Mouse (Mus musculus): ENCODE results near the gene Agmat. TPM values are rescaled to one million over a fixed set of nuclear protein-coding genes. Genes with fewer than 3 reads are reported as not detected.

The Agmat gene
- polyA plus RNA-seq, 1 experiment from 2014 or later: not detected

GRCm38 (mm10) chr4:141787462-141787861 lies 41.0 kb downstream of the Agmat start:
- WGBS: 93% methylated on average over 7 of the region's 7 CpGs
- no peak overlapping the region for H3K27ac ChIP-seq (replicated peaks)
- H3K4me1 ChIP-seq: peaks cover 7% of the 10 kb centered on the region
- no peaks in the 10 kb centered on the region for H3K9me3 ChIP-seq
- ATAC-seq (ENCODE audit: low FRiP score, low read depth): no peak
- no peaks in the 10 kb centered on the region for H3K27me3 ChIP-seq
- H3K36me3 ChIP-seq: peaks cover 31% of the 10 kb centered on the region
- H3K4me2 ChIP-seq (replicated peaks): no peak overlapping the region
- no peak overlapping the region for H3K4me3 ChIP-seq
- H3K9ac ChIP-seq (replicated peaks): no peak overlapping the region

- ATAC-seq (ENCODE audit: low FRiP score, low read depth): no peak
- Histone ChIP-seq H3K4me3 (peak overlapping the region; percentile 93), H3K27ac (replicated peaks) (no peak overlapping the region), H3K4me1 (peaks cover 11% of the 10 kb centered on the region), H3K4me2 (replicated peaks) (peak overlapping the region; percentile 85), H3K9ac (replicated peaks) (peak overlapping the region; percentile 97), H3K36me3 (peaks cover 11% of the 10 kb centered on the region; the same call in 1 of the 2 replicates), H3K9me3 (no peaks in the 10 kb centered on the region), H3K27me3 (no peaks in the 10 kb centered on the region)
- WGBS: 59% methylated on average over 3 of the region's 3 CpGs
These were observed 43.2 kb downstream of the Agmat start for GRCm38 (mm10) chr4:141789564-141790218.

DNA sequence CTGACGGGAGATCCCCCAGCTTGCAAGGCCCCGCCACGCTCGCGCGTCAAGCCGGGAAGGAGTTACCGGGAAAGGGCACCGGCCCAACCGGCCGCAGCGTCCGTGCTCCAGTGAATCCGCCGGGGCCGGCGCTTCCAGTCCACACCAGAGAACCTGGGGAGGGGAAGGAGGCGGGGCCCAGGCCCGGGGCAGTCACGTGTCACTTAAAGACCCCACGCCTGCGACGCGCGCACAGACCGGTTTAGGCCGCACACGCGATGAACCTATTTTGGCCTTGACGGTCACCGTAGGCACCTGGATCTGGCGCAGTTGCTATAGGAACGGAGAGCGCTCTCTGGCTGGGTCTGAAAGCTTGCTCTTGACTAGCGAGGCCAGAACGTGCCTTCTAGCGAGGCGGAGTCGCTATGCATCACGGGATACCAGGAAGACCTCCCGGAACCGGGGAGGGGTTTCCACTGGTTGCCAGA lies 44.1 kb downstream of the Agmat start, which contains the start of gene Dnajc16:
Gene Dnajc16, minus strand, starts transcription at position 408 of the 467 bp plus-strand sequence.
- WGBS: under 1% methylated on average over 37 of the region's 42 CpGs
- peaks cover 20% of the 10 kb centered on the region for H3K4me1 ChIP-seq
- ATAC-seq (ENCODE audit: low FRiP score, low read depth): peak; percentile 93
- H3K9ac ChIP-seq (replicated peaks): peak within 1 kb of the TSS; percentile 97
- no peaks in the 10 kb centered on the region for H3K27me3 ChIP-seq
- H3K4me3 ChIP-seq: peak within 1 kb of the TSS; percentile 93
- H3K36me3 ChIP-seq: peaks cover 6% of the 10 kb centered on the region; the same call in 1 of the 2 replicates
- peak within 1 kb of the TSS; percentile 85 for H3K4me2 ChIP-seq (replicated peaks)
- H3K27ac ChIP-seq (replicated peaks): peak within 1 kb of the TSS; percentile 78
- no peaks in the 10 kb centered on the region for H3K9me3 ChIP-seq

DNA sequence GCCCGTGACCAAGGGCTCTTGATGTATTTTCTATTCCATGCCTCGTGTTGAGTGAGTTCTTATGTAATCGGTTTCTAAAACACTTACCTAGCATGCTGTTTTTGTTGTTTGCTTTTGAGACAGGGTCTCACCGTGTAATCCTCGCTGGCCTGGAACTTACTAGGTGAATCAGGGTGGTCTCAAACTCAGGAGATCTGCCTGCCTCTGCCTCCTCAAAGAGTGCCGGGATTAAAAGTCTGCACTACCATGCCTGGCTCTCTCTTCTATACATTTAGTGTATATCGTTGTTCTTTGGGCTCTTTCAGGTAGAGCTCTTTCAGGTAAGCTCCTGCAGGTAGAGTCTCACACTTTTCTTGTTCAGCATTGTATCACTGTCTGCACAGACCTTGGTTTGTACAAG lies 45.0 kb downstream of the Agmat start:
- 92% methylated on average over 7 of the region's 7 CpGs for WGBS
- Histone ChIP-seq H3K4me3 (no peak overlapping the region), H3K27ac (replicated peaks) (no peak overlapping the region), H3K36me3 (peaks cover 8% of the 10 kb centered on the region; the same call in 1 of the 2 replicates), H3K4me1 (peaks cover 22% of the 10 kb centered on the region), H3K9ac (replicated peaks) (no peak overlapping the region), H3K27me3 (no peaks in the 10 kb centered on the region), H3K4me2 (replicated peaks) (no peak overlapping the region), H3K9me3 (no peaks in the 10 kb centered on the region)
- no peak for ATAC-seq (ENCODE audit: low FRiP score, low read depth)

GRCm38 (mm10) chr4:141791951-141792350 lies 45.5 kb downstream of the Agmat start:
- Histone ChIP-seq H3K9ac (replicated peaks) (no peak overlapping the region), H3K36me3 (peaks cover 12% of the 10 kb centered on the region; the same call in 1 of the 2 replicates), H3K4me1 (peaks cover 23% of the 10 kb centered on the region)

DNA sequence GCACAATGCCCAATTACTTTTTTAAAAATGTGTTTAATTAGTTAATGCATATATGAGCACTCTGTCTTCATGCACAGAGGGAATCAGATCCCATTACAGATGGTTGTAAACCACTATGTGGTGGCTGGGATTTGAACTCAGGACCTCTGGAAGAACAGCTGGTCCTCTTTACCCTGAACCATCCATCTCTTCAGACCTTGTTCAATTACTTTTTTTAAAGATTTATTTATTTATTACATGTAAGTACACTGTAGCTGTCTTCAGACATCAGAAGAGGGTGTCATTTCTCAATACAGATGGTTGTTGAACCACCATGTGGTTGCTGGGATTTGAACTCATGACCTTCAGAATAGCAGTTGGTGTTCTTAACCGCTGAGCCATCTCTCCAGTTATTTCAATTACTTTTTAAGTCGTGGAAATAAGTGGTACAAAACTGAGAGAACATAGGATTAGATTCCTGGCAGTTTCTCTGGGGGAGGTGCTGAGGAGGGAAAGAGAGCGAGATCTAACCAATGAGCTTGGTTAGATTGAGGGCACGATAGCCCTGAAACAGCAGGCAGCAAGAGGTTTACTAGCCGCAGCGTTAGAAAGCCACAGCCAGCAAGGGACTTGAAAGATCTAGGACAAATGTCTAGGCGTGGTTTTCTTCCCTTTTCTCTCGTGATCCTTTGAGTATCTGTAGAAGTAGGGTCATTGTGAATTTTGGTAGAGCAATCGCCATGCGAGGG lies 46.2 kb downstream of the Agmat start:
- 12% methylated on average over 10 of the region's 10 CpGs for WGBS
- Histone ChIP-seq H3K9me3 (no peaks in the 10 kb centered on the region), H3K9ac (replicated peaks) (peak overlapping the region; percentile 77; the same call in 1 of the 2 replicates), H3K27ac (replicated peaks) (peak overlapping the region; percentile 92), H3K4me3 (peak overlapping the region; percentile 75), H3K4me1 (peaks cover 23% of the 10 kb centered on the region), H3K4me2 (replicated peaks) (peak overlapping the region; percentile 64), H3K36me3 (peaks cover 16% of the 10 kb centered on the region), H3K27me3 (no peaks in the 10 kb centered on the region)
- ATAC-seq (ENCODE audit: low FRiP score, low read depth): no peak

More at GRCm38 (mm10) chr4:141791951-141792350, 45.5 kb downstream of the Agmat start:
- Histone ChIP-seq H3K4me2 (replicated peaks) (no peak overlapping the region), H3K4me3 (no peak overlapping the region), H3K27ac (replicated peaks) (no peak overlapping the region), H3K9me3 (no peaks in the 10 kb centered on the region), H3K27me3 (no peaks in the 10 kb centered on the region)
- no peak for ATAC-seq (ENCODE audit: low FRiP score, low read depth)
- 87% methylated on average over 8 of the region's 8 CpGs for WGBS

DNA sequence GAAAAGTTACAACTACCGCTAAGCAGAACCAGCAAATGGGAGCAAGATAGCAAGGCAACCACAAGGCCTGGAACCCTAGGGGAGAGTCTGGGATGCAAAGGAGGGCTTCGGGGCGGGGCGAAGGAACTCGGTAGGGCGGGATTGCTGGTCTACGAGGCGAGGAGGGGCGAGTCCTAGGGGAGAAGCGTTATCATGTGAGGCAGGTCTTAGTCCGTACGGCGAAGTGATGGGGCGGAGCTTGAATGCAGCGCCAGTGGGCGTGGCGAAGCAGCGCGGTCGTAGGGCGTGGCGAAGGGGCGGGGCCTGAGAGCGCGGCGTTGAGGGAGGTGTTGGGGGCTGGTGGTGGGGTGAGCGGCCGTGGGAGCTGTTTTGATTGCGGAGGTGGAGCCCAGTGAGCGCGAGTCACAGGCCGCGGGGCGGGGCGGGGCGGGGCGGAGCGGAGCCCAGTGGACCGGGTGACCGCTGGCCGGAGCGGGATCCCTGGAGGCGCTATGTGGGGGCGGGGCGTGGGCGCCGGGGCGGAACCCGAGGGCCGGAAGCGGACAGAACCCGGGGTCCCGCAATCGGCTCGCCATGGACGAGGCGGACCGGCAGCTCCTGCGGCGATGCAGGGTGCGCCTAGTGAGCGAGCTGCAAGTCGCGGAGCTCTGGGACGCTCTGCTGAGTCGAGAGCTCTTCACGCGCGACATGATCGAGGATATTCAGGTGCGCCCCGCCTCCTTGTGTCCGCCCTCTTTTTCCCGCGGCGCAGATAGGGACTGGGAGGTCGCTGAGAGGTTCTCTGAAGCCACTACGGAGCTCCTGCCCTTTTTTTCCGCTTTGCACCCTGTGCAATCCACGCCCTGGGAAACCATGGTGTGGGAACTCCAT lies 47.0 kb downstream of the Agmat start, which contains the start of gene Casp9:
Gene Casp9, plus strand, starts transcription at position 331 of the 870 bp plus-strand sequence.
- peaks cover 23% of the 10 kb centered on the region for H3K4me1 ChIP-seq
- H3K36me3 ChIP-seq: peaks cover 22% of the 10 kb centered on the region
- H3K4me3 ChIP-seq: peak within 1 kb of the TSS; percentile 75
- H3K9ac ChIP-seq (replicated peaks): peak within 1 kb of the TSS; percentile 77
- H3K27ac ChIP-seq (replicated peaks): peak within 1 kb of the TSS; percentile 92
- ATAC-seq (ENCODE audit: low FRiP score, low read depth): peak; percentile 76
- WGBS: under 1% methylated on average over 72 of the region's 80 CpGs
- H3K9me3 ChIP-seq: no peaks in the 10 kb centered on the region
- H3K27me3 ChIP-seq: no peaks in the 10 kb centered on the region
- peak within 1 kb of the TSS; percentile 64 for H3K4me2 ChIP-seq (replicated peaks)

DNA sequence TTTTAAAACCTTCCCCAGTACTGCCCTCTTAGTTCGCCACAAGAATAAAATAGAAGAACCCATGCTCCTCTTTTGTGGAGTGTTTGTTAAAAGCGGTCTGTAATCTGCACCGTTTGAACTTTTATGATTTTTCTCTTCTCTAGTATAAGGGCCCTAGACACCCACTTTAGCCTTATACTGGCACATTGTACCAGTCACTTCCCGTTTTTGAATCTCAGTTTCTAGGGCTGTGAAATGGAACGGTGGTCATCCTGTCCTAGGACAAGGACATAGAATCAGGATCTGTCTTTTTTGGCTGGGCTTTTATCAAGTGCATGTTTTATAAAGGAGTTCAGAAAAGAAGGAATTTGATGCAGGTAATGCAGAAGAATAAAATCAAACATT lies 47.7 kb downstream of the Agmat start:
- Histone ChIP-seq H3K36me3 (peaks cover 23% of the 10 kb centered on the region), H3K27ac (replicated peaks) (peak overlapping the region; percentile 92), H3K9me3 (no peaks in the 10 kb centered on the region), H3K4me2 (replicated peaks) (peak overlapping the region; percentile 64), H3K4me1 (peaks cover 23% of the 10 kb centered on the region), H3K9ac (replicated peaks) (peak overlapping the region; percentile 77), H3K27me3 (no peaks in the 10 kb centered on the region), H3K4me3 (peak overlapping the region; percentile 75)
- 15% methylated on average over 5 of the region's 5 CpGs for WGBS
- no peak for ATAC-seq (ENCODE audit: low FRiP score, low read depth)

- peaks cover 23% of the 10 kb centered on the region for H3K36me3 ChIP-seq
- WGBS: 84% methylated on average over 7 of the region's 7 CpGs
- ATAC-seq (ENCODE audit: low FRiP score, low read depth): no peak
These were observed 49.9 kb downstream of the Agmat start for GRCm38 (mm10) chr4:141796356-141796755.

DNA sequence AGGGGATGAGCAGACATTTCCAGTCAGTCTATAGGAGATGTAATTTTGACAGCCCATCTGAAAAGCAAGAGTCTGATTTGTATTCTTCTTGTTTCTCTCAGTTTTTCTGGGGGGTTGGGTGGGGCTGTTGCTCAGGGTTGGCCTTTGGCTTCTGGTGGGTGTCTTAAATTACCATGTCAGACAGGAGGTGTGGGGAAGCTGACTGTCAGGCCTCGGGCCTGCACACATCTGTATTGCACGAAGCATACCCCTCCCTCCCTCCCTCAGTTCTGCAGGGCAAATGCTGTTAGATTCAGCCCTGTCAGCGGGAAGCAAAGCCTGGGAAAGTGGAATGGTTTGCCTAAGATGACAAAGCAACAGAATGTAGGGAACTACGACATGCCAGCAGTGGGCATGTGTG lies 50.5 kb downstream of the Agmat start:
- H3K4me3 ChIP-seq: no peak overlapping the region
- H3K9me3 ChIP-seq: no peaks in the 10 kb centered on the region
- no peak overlapping the region for H3K9ac ChIP-seq (replicated peaks)
- H3K4me1 ChIP-seq: peaks cover 16% of the 10 kb centered on the region
- ATAC-seq (ENCODE audit: low FRiP score, low read depth): no peak
- no peaks in the 10 kb centered on the region for H3K27me3 ChIP-seq
- peaks cover 23% of the 10 kb centered on the region for H3K36me3 ChIP-seq
- WGBS: 83% methylated on average over 4 of the region's 4 CpGs
- no peak overlapping the region for H3K4me2 ChIP-seq (replicated peaks)
- no peak overlapping the region for H3K27ac ChIP-seq (replicated peaks)

More at GRCm38 (mm10) chr4:141796356-141796755, 49.9 kb downstream of the Agmat start:
- H3K27ac ChIP-seq (replicated peaks): no peak overlapping the region
- H3K27me3 ChIP-seq: no peaks in the 10 kb centered on the region
- no peak overlapping the region for H3K4me3 ChIP-seq
- H3K4me1 ChIP-seq: peaks cover 16% of the 10 kb centered on the region
- H3K9me3 ChIP-seq: no peaks in the 10 kb centered on the region
- no peak overlapping the region for H3K9ac ChIP-seq (replicated peaks)
- no peak overlapping the region for H3K4me2 ChIP-seq (replicated peaks)

DNA sequence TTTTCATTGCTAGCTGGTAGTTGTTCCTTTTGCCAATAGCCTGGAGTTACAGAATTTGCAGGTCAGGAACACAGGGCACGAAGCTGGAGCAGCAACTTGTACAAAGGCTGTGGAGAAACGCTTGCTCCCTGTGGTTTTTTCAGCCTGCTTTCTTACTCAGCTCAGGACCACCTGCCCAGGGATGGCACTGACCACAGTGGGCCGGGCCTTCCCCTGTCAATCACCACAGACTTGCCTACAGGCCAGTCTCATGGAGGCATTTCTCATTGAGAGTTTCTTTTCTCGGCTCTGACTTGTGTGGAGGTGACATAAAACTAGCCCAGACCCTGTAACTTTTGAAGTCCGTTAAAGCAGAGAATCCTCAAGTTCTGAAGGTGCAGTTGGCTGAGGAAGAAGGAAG lies 51.1 kb downstream of the Agmat start:
- WGBS: 91% methylated on average over 5 of the region's 5 CpGs
- H3K36me3 ChIP-seq: peaks cover 23% of the 10 kb centered on the region
- no peaks in the 10 kb centered on the region for H3K9me3 ChIP-seq
- no peak for ATAC-seq (ENCODE audit: low FRiP score, low read depth)
- H3K27ac ChIP-seq (replicated peaks): no peak overlapping the region
- no peak overlapping the region for H3K9ac ChIP-seq (replicated peaks)
- H3K4me2 ChIP-seq (replicated peaks): no peak overlapping the region
- H3K4me3 ChIP-seq: no peak overlapping the region
- peaks cover 16% of the 10 kb centered on the region for H3K4me1 ChIP-seq
- H3K27me3 ChIP-seq: no peaks in the 10 kb centered on the region

All from midbrain, embryonic 12.5 days (tissue).